Mouse (Mus musculus) left cerebral cortex, adult 8-10 months (tissue): ENCODE results near the gene Amigo3. TPM values are rescaled to one million over a fixed set of nuclear protein-coding genes. Genes with fewer than 3 reads are reported as not detected.
A peak's percentile ranks its signal among the peaks of the same experiment; 100 is the strongest.

ENCODE experiments used
- DNase-seq, 2 experiments: peaks; one replicate each; pipeline ENCODE4 v3.0.0; 2022; ENCODE audit warnings: low spot score in 2 of 2
- total RNA-seq, 4 experiments: library from RNA; stranded (reverse); gene quantifications; 2 replicates each; pipeline ENCODE4 v1.2.4; 2022

Gene Amigo3
- total RNA-seq, 4 experiments from 2014 or later, result 0.70 to 1.3 (median 1.0) TPM

DNA sequence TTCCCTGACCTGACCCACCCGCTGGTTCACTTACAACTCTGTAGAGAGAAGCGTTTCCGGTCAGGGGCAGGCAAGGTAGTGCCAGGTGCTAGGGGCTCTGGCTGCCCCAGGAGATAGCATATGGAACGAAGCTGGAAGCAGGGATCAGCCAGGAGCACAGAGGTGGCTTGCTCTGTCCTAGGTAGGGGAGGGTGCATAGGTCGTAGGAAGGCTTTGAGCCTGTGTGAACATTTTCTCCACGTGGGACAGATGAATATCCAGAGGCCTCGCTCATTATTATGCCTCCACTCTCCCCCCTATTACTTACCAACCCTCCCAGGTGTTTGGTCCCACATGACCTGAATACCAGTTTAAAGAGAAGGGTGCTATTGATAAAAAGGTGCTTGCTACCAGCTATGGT, 548 bp upstream of the Amigo3 start:
- DNase-seq, result no peak

DNA sequence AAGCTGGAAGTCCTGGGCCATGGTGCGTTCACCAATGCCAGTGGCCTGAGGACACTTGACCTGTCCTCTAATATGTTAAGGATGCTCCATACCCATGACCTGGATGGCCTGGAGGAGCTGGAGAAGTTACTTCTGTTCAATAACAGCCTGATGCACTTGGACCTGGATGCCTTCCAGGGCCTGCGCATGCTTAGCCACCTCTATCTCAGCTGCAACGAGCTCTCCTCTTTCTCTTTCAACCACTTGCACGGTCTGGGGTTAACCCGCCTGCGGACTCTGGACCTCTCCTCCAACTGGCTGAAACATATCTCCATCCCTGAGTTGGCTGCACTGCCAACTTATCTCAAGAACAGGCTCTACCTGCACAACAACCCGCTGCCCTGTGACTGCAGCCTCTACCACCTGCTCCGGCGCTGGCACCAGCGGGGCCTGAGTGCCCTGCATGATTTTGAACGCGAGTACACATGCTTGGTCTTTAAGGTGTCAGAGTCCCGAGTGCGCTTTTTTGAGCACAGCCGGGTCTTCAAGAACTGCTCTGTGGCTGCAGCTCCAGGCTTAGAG, 786 bp downstream of the Amigo3 start:
- no peak for DNase-seq

DNA sequence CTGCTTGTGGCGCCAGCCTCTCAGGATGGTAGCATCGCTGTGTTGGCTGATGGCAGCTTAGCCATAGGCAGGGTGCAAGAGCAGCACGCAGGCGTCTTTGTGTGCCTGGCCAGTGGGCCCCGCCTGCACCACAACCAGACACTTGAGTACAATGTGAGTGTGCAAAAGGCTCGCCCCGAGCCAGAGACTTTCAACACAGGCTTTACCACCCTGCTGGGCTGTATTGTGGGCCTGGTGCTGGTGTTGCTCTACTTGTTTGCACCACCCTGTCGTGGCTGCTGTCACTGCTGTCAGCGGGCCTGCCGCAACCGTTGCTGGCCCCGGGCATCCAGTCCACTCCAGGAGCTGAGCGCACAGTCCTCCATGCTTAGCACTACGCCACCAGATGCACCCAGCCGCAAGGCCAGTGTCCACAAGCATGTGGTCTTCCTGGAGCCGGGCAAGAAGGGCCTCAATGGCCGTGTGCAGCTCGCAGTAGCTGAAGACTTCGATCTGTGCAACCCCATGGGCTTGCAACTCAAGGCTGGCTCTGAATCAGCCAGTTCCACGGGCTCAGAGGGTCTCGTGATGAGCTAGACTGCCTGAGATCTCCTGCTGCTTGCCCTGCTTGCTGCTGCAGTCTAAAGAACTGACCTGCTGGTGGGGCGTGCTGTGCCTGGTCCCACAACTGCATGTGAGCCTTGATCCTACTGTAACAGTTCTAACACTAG, 1.5 kb downstream of the Amigo3 start:
- no peak for DNase-seq

DNA sequence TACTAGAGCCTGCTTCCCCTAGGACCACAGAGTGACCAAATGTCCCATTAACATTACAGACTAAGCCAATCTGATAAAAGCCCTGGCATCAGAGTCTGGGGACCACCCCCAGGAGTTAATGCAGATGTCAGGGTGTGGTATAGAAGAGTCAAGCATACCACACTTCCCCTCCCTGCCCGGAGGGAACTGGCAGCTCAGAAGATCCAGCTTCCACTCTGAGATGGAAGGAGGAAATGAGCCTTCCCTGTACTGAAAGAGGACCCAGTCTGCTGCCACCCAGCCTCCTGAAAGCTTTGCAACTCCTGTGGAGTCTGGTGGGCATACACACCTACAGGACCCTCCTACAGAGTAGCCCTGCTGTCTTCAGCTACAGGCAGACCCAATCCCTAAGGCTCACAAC, 2.1 kb downstream of the Amigo3 start:
- no peak for DNase-seq

DNA sequence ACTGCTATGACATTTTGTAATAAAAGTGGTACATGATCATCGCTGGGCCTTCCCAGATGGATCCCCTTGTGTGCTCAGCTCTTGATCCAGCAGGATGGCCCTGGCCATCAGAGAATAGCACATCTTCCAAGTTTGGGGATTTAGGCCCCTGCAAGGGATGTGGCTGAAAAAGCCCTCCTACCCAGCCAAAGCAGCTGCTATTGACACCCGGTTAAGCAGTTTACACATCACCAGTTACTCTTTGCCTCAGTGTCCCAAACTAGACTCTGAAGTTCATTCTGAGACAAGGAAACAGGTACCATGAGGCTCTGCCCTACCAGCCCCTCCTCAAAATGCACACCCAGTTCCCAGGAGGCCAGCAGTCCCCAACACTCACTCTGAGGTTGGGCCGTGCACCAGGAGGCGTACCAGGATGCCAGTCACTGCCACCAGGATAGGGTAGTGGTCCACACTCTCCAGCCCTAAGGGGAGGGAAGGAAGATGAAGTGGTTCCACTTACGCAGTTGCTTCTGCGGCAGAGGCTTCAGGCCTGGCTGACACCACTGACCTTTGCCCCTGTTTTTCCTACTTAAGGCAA, 2.8 kb downstream of the Amigo3 start:
- no peak for DNase-seq

DNA sequence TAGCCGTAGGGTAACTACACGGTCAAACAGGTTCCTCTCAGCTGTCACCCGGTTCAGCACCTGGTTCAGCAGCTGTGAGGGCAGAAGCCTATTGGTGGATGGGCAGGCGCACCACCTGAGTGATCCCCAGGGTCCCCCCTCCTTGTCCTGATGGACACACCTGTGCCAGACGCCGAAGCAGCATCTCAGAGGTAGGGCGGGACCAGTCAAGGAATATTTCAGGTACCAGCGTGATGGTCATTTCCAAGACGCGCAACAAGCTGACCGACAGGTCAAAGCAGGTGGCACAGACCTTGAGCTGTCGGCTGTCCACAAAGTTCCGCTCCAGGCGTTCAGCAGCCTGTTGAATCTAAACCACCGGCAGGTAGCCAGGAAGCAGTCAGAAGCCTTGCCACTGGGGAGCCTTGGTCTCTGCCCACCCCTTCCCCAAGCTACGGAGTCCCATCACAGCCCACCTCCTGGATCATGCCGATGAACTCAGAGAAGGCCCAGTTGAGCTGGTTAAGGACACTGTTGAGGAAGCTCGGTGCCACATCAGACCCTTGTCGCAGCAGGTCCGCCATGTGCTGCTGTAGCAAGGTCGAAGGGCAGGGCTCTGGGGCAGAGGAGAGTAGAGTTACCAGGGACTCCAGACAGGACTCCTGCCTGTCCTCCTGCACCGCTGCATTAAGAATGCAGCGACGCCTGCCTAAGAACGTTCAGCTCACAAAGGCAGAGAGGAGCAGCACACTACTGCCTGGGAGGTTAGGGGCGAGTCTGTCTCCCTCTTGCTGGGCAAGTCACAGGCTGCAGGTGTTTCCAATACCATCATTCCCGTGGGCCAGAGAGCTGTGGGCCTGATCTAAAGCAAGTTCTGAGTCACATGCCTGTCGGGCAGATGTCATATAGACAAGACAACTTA, 3.7 kb downstream of the Amigo3 start:
- no peak for DNase-seq

DNA sequence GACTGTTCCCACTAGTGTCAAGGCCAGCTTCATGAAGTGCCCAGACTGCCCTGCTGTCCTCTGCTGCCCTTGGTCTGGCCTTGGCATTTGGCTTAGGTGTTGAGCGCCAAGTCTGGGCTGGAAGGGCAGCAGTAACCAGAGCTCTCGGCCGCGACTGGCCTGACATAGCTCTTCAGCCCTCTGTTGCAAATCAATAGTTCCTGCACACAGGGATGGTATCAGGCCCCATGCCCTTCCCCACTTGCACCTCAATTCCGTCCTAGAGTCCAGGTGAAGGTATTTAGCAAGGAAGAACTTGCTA, 4.3 kb downstream of the Amigo3 start:
- DNase-seq, result no peak

DNA sequence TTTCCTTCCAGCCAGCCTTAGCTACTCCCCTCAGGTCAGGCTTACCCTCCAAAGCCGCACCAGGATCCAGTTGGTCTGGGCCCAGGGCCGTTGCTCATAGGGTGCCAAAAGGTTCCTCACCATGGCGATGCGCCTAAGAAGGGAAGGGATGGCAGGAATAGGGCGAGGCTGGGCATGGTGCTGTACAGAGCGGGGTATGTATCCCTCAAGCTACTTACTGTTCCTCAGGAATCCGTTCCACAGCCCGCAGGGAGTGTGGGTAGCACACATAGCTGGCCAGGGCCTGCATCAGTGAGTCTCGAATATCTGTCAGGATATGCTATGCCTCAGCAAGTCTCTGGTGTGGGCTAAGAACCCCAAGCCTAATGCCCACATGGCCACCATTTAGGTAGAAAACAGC, 5.3 kb downstream of the Amigo3 start:
- DNase-seq, result no peak

DNA sequence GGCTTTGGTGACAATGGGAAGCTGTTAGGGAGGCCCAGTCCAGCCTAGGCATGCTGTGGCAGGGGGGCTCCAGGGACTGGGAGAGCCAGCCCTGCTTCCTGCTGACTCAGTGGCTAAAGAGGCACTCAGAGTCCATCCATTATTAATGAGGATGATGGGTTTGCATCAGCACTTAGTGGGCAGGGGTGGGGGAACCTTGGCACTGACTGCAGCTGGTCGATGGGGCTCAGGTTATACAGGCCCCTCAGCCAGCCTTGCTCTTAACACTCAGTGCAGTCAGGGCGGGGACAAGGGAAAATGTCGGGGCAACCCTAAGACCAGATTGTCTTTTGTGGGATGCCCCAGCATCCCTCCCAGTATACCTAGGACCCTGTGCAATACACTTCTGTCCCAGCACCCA, 9.2 kb downstream of the Amigo3 start:
- DNase-seq, result no peak

DNA sequence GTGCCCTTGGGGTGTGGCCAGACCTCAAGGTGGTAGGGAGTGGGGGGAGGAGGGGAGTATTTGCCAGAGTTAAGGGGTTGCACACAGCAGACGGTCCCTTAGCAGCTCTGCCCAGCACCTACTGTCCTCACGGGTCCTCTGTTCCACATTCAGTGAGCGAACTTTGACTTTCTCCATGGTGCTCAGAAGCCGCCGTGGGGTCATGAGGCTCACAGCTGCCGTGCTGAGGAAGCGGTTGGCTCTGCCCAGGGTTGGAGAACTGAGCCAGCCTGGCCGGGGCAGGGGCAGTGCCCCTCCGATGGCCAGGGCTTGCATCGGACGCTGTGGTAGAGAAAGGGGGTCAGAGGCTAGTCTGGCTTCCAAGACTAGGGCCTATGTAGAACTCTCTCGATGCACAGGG, 10.4 kb downstream of the Amigo3 start:
- DNase-seq, result no peak

DNA sequence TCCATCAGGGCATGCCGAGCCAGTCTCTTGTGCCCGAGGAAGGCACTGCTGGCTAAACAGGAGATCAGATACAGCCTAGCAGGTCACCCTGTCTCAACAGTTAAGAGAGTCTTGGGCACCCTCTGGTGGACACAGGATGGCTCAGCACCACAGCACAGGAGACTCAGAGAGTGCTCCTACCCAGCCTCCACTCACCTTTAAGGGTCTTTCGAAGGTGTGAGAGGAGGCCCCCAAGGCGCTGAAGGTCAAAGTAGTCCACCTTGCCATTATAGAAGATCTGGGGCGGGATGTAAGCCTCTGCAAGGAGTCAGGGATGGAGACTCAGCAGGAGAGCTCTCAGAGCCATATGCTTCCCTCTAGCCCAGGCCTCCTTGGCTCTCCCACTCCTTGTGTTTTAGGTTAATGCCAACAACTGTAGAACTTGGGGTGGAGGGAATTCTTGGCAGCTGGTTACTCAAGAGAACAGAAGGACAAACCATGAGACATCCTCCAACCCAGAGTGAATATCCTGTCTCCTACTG, 12.6 kb downstream of the Amigo3 start:
- no peak for DNase-seq

DNA sequence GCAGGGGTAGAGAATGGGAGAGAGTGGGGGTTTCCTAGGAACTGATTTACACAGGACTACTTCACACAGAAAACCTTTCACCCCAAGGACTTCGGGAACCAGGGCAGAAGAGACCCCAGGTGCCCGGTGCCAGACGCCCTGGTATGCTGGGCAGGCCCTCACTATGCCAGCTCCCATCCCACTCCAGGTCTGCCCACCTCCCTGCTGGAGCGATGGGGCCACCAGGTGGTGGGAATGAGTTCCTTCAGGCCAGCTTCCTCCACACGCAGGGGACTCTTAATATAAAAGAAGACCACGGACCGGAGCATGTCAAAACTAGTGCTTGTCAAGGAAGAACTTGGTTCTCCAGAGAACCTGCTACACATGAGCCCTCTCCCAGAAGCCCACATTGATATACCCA, 14.2 kb downstream of the Amigo3 start:
- DNase-seq, result no peak

DNA sequence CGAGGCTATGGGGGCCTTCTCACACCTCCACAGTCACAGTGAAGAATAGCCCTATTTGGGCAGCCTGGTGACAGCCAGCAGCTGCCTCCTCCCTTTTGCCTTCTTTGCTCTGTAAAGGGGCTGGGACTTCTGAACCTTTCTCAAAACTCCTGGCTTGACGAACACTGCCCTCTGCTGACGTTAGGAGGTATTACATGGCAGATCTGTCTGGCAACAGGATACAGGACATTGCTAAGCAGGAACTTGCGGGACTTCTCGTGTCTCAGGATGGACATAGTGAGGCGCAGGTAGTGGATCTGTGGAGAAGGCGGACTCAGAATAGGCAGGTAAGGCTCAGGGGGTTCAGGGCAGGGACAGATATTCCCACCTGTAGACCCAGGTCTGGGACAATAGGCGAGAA, 14.9 kb downstream of the Amigo3 start:
- peak in 1 of 2 experiments; percentile 68 for DNase-seq

DNA sequence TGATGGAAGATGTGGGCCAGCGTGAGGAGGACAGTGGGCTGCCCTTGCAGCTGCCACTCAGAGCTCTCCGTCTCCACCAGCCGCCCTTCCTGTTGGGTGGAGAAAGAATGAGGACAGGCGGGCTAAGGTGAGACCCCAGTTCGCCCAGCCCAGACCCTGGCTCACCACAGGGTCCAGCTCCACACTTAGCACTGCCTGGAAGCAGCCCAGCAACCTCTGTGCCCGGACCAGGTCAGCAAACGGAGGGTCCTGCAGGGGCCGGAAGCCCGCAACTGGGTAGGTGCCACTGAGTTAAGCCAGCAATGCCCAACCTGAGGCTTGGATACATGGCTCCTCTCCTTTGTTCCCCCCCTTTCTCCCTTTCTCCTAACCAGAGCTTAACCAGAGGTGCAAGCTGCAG, 16.0 kb downstream of the Amigo3 start:
- DNase-seq, result no peak

DNA sequence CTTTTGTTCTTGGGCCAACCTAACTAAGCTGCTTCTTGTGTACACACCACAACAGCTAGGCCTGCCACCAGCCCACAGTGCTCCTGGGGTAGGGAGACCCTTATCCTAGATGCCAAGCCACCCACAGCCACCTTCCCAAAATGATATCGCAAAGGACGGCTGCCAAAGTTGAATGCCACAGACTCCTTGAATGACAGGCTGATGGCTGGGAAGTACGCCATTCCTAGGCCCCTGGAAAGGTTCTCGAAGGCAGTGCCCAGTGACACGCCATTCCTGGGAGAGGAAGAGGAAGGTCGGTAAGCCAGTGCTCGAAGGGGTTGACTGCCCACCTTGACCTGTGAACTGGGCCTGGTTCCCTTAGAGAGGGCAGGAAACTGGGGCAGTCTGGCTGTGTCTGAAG, 16.6 kb downstream of the Amigo3 start:
- no peak for DNase-seq

DNA sequence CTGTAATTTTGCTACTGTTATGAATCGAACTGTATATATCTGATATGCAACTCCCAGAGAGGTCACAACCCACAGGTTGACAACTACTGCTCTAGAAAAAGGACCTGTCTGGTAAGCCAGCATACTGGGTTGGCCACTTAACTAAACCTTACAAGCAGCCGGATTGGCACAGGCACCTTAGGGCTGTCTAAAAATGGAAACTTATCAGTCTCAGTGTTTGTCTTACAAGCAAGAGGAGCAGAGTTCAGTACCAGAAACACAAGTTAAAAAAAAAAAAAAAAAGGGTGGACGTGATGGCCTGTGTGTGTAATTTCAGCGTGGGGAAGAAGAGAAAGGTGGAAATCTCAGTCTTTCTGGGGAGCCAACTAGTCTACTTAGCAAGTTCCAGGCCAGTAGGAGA, 18.8 kb downstream of the Amigo3 start:
- DNase-seq, result no peak

DNA sequence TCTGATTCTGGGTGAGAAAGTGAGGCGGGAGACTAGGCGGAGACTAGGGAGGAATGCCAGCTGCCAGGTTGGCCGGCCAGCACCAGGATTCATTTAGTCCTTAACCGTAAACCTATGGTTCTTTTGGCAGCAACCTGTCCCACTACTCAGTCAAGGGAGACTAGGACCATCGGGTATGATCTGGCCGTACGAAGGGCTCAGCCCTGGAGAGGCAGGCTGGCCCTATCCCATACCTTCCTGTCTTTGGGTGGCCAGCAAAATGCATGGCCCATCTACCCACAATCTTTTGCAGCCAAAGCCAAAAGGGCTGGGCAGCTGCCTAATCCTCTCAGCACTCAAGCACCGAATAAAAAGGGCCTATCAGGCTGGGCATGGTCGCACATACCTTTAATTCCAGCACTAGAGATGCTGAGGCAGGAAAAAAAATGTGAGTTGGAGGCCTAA, 19.5 kb downstream of the Amigo3 start:
- DNase-seq, result no peak

DNA sequence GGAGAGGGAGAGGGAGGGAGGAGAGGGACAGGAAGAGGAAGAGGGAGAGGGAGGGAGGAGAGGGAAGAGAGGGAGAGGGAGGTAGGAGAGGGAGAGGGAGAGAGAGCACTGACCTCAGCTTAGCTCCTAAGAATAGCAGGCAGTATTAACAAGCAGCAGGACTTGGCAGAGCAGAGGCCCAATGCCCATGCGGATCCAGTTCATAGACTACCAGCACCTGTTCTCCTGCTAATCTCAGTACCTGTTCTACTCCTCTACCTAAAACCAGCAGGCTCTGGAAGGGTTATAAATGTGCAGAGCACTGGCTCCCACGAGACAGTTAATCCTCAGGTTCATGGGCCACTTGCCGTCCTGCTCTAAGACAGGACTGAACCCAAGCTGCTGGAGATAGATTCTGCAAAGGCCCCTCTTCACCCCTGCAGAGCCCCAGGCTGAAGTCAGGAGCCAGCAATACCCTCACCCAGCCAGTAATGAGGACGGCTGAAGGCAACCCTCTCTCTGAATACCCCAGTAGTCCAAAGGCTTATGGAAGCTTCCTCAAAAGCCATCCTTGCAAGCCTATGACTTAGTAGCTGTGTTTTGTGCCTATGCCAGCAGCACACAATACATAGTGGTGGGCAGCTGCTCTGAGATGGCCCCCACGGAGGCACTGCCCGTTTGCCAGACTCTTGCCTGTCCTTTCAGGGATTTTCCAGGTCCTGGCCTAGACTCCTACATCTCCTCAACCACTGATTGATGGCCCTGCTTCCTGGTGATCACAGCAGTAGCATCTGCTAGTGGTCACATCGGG, 20.4 kb downstream of the Amigo3 start:
- DNase-seq, result no peak

DNA sequence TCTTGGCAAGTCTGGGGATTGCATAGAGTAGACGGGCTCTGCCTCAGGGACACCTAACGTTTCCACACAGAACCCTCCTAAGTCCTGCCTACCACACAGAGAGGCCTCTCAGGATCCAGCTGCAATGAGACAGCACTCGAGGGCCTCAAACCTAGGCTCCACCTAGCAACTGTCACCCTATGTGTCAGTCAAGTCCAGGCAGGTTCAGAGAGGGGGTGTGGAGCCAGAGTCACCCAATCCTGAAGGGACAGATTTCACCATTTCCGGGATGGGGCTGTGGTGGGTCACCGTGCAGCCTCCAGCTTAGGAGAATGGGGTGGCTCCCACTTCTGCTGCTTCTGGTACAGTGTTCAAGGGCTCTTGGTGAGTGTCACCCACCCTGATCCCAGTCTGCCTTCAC, 27.2 kb downstream of the Amigo3 start, which contains the start of gene Mst1:
Mst1 (plus strand) TSS at position 269 of the 400 bp plus-strand sequence.
- DNase-seq, result no peak

DNA sequence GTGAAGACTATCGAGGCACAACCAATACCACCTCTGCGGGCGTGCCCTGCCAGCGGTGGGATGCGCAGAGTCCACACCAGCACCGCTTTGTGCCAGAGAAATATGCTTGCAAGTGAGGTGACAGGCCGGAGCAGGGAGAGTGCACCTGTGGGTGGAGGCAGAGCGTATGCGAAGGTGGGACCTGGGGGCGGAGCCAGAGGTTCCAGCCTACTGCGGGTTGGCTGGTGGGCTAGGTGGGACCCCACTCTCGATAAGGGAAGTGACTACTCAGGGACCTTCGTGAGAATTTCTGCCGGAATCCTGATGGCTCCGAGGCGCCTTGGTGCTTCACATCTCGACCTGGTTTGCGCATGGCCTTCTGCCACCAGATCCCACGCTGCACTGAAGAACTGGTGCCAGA, 29.6 kb downstream of the Amigo3 start:
- DNase-seq, result no peak

DNA sequence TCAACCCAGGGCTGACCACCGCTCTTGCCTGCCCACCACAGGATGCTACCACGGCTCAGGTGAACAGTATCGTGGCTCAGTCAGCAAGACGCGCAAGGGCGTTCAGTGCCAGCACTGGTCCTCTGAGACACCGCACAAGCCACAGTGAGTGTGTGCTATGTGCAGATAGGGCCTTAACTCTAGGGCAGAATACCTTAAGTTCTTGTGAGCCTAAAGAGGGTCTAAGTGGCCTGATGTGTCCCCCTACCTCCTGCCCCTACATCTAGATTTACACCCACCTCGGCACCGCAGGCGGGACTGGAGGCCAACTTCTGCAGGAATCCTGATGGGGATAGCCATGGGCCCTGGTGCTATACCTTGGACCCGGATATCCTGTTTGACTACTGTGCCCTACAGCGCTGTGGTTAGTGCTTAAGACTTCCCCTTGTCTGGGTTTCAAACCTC, 30.1 kb downstream of the Amigo3 start, which contains the start of gene Rnf123:
Rnf123 (minus strand) TSS at position 359 of the 444 bp plus-strand sequence.
- no peak for DNase-seq
